Mouse (Mus musculus): Measurements from ENCODE around the gene Ccdc138. TPM values are rescaled to one million over a fixed set of nuclear protein-coding genes. Genes with fewer than 3 reads are reported as not detected.
"Not testable (repeated sequence)": the region's sequence is repeated elsewhere in the genome, so short reads cannot be mapped to it uniquely, and the experiment has no call there.

The Ccdc138 gene
- total RNA-seq (2021), result under 1 TPM; 0.80 to 0.92 TPM

- intact Hi-C loops (cut with DNase I), result loop anchor here (5.0 kb wide), 2 partner anchors 50 to 135 kb away; partner anchors contain the start of gene Ranbp2
- DNase-seq, result peak; percentile 95 to 97
These were observed at the start of gene Ccdc138 for GRCm38 (mm10) chr10:58497320-58498284. Gene Ccdc138 (plus strand): TSS chr10:58497948.

- no peak for DNase-seq
- intact Hi-C loops (cut with DNase I), result no loop called here
These were observed 46.2 kb upstream of the Ccdc138 start for GRCm38 (mm10) chr10:58451575-58451974.

GRCm38 (mm10) chr10:58452185-58452584 lies 45.6 kb upstream of the Ccdc138 start:
- no peak for DNase-seq
- intact Hi-C loops (cut with DNase I), result no loop called here

DNA sequence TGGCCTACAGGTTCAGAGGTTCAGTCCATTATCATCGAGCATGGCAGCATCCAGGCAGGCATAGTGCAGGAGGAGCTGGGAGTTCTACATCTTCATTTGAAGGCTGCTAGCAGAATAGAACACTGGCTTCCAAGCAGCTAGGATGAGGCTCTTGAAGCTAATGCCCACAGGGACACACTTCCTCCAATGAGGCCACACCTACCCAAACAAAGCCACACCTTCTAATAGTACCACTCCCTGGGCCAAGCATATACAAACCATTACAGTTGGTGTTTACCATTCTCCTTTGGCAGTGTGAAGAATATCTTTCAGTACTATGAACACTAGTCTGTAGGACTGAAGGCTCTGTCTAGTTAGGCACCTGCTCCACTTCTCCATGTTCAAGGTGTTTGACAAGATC lies 37.9 kb upstream of the Ccdc138 start:
- no peak for DNase-seq
- intact Hi-C loops (cut with DNase I), result loop anchor here (5.0 kb wide), 1 partner anchor 173 kb away; no protein-coding TSS in a partner anchor

DNA sequence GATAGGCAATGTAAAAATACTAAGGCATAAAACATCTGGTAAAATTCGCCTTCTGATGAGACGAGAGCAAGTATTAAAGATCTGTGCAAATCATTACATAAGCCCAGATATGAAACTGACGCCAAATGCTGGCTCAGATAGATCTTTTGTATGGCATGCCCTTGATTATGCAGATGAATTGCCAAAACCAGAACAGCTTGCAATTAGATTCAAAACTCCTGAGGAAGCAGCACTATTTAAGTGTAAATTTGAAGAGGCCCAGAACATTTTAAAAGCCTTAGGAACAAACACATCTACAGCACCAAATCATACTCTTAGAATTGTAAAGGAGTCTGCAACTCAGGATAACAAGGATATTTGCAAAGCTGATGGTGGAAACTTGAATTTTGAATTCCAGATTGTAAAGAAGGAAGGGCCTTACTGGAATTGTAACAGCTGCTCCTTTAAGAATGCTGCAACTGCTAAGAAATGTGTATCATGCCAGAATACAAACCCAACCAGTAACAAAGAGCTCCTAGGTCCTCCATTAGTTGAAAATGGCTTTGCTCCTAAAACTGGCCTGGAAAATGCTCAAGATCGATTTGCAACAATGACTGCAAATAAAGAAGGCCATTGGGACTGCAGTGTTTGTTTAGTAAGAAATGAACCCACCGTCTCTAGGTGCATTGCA lies 20.5 kb upstream of the Ccdc138 start:
- DNase-seq, result no peak
- intact Hi-C loops (cut with DNase I), result no loop called here

DNA sequence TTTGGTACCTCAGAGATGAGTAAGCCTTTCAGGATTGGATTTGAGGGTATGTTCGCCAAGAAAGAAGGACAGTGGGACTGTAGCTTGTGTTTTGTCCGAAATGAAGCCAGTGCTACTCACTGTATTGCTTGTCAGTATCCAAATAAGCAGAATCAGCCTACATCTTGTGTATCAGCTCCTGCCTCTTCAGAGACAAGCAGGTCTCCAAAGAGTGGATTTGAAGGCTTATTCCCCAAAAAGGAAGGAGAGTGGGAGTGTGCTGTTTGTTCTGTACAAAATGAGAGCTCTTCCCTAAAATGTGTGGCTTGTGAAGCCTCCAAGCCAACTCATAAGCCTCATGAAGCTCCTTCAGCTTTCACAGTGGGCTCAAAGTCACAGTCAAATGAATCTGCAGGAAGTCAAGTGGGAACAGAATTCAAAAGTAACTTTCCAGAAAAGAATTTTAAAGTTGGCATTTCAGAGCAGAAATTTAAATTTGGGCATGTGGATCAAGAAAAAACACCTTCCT lies 19.6 kb upstream of the Ccdc138 start:
- intact Hi-C loops (cut with DNase I), result no loop called here
- no peak for DNase-seq

DNA sequence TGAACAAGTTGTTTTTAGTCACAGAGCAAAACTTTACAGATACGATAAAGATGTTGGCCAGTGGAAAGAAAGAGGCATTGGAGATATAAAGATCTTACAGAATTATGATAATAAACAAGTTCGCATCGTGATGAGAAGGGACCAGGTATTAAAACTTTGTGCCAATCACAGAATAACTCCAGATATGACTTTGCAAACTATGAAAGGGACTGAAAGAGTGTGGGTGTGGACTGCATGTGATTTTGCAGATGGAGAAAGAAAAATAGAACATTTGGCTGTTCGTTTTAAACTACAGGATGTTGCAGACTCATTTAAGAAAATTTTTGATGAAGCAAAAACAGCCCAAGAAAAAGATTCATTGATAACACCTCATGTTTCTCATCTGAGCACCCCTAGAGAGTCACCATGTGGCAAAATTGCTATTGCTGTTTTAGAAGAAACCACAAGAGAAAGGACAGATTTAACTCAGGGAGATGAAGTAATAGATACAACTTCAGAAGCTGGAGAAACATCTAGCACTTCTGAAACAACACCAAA lies 17.7 kb upstream of the Ccdc138 start:
- no peak for DNase-seq

GRCm38 (mm10) chr10:58491031-58491430 lies 6.7 kb upstream of the Ccdc138 start:
- DNase-seq, result no peak
- intact Hi-C loops (cut with DNase I), result no loop called here

More for the DNA sequence above, 17.7 kb upstream of the Ccdc138 start:
- intact Hi-C loops (cut with DNase I), result no loop called here

DNA sequence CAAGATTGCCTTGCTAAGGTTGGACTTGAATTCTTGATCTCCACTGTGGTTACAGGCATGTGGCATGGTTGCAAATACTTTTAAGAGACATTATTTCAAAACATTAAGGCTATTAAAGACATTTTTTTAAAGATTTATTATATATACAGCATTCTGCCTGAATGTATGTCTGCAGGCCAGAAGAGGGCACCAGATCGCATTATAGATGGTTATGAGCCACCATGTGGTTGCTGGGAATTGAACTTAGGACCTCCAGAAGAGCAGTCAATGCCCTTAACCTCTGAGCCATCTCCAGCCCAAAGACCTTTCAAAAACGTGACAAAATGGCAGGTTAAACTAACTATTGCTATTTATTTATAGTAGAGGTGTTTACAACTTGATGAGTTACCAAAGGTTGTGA lies 2.1 kb upstream of the Ccdc138 start:
- intact Hi-C loops (cut with DNase I), result loop anchor here (5.0 kb wide), 2 partner anchors 48 to 133 kb away; partner anchors contain the start of gene Ranbp2

GRCm38 (mm10) chr10:58496732-58497131 lies 1.0 kb upstream of the Ccdc138 start:
- intact Hi-C loops (cut with DNase I), result loop anchor here (5.0 kb wide), 2 partner anchors 49 to 134 kb away; partner anchors contain the start of gene Ranbp2

More for the DNA sequence above, 2.1 kb upstream of the Ccdc138 start:
- DNase-seq, result no peak

DNA sequence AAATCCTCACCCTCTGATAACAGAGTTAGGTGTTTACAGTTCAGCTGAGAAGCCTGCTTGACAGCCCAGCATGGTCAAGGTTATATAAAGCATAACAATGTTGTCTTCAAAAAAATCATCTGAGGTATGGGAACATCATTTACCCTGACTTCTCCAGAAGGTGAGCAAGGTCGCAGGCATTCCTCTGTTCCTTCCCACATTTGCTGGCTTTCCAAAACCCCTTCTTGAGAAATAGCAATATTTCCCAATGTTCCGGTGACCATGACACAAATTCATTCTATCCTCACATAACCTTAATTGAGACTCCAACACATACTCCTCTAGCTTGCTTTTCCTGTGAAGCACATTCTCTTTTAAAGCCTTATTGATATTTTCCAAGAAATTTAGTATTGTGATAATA lies 768 bp downstream of the Ccdc138 start:
- DNase-seq, result no peak
- intact Hi-C loops (cut with DNase I), result loop anchor here (5.0 kb wide), 2 partner anchors 51 to 136 kb away; partner anchors contain the start of gene Ranbp2

More at GRCm38 (mm10) chr10:58496732-58497131, 1.0 kb upstream of the Ccdc138 start:
- DNase-seq, result no peak

GRCm38 (mm10) chr10:58529358-58529757 lies 31.6 kb downstream of the Ccdc138 start:
- intact Hi-C loops (cut with DNase I), result no loop called here
- no peak for DNase-seq

GRCm38 (mm10) chr10:58530896-58531790 lies 33.4 kb downstream of the Ccdc138 start:
- intact Hi-C loops (cut with DNase I), result no loop called here
- DNase-seq, result no peak

- DNase-seq, result no peak
- intact Hi-C loops (cut with DNase I), result no loop called here
These were observed 34.4 kb downstream of the Ccdc138 start for GRCm38 (mm10) chr10:58532177-58532576.

DNA sequence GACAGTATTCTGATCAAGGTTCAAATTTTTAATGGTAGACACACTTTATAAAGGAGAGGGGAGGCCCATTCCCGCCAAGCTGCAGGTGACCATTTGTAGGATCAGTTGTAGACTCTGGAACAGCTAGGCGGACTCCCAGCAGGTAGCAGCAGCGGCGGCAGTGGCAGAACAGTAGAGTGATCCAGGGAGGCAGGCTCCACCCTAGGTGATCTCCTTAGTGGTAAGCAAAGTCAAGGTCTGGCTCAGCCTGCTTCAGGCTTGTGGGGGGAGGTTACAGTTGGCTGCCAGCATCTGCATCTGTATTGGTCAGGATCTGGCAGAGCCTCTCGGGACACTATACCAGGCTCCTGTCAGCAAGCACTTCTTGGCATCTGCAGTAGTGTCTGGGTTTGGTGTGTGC lies 38.5 kb downstream of the Ccdc138 start:
- intact Hi-C loops (cut with DNase I); DNase-seq: not testable (repeated sequence)

DNA sequence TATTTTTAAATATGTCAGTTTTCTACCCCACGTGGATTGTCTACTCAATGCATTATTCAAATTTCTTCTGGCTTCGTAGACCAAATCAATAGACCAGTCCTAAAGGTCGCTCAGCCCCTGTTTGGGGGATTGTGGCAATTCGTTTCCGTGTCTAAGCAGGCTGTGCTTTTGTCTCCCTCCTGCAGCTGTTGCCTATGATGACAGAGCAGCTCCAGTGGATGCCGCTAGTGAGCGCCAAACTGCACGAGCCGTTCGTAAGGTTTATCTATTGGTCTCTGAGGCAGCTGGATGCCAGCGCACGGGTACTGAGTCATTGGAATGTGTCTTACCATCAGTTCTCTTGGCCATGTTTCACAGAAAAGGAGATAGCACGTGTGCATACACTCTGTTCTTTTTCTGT lies 42.9 kb downstream of the Ccdc138 start:
- intact Hi-C loops (cut with DNase I), result no loop called here
- no peak for DNase-seq

GRCm38 (mm10) chr10:58548739-58549138 lies 51.0 kb downstream of the Ccdc138 start:
- intact Hi-C loops (cut with DNase I), result no loop called here
- no peak for DNase-seq

DNA sequence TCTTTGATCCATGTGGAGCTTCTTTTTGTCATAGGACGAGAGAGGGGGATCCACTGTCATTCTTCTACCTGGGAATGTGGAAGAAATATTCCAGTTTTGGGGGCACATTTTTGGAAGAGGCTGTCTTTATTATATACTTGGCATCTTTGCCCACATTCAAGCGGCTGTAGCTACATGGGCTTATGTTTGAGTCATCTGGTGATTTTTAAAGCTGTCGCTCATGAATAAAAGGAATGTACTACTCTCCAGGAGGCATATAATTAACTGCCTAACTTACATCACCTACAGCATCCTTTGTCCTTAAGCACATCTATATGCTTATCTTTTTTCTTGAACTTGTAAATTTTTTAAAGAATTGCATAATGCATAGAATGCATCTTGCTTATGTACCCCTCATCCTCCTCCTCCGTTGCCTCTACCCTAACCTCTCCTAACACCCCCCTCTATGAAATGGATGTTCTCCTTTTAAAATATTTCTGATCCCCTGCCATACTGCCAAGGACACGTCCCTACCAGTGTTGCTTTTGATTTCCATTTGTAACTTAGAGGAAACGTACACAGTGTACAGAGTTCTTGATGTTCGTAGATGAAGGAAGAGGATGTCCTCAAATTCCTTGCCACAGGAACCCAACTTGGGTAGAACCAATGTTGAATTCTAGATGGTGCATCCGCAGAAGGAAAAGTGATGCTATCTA lies 57.1 kb downstream of the Ccdc138 start:
- intact Hi-C loops (cut with DNase I), result no loop called here
- no peak for DNase-seq

DNA sequence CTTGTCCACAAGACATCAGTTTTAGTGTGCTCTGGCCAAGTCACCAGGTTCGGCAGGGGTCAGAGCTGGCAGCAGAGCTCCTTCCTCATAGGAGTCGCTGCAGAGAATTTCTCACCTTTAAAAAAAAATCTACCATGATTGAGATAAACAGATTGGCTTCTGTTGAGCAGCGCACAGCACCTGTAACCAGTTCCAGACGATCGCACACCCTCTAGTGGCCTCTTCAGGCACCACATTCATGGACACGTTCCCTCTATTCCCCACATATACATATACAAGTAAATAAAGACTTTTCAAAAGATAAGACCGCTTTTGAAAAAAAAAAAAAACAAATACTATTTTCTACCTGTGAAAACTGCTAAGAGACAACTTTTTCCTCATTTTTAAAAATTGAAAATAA lies 61.4 kb downstream of the Ccdc138 start:
- intact Hi-C loops (cut with DNase I), result loop anchor here (2.0 kb wide), 1 partner anchor 62 kb away; no protein-coding TSS in a partner anchor
- peak; percentile 29 to 45 for DNase-seq

All from heart, postnatal 36 days (tissue).